Mouse (Mus musculus) granulocyte monocyte progenitor cell, adult 5-6 weeks (primary cell): Measurements from ENCODE around the gene Cyfip2. TPM values are rescaled to one million over a fixed set of nuclear protein-coding genes. Genes with fewer than 3 reads are reported as not detected.

Experiments used
- ATAC-seq: replicated peaks from 2 replicates; pipeline ENCODE4 v1.8.0; 2016; ENCODE audit warnings: mild to moderate bottlenecking, moderate TSS enrichment, inconsistent platforms; ENCODE audit not compliant: poor library complexity, severe bottlenecking
- total RNA-seq, 2 experiments: library from RNA; stranded (forward) in 1 of 2; stranded (reverse) in 1 of 2; fragments of 200-712, 200-1000 nt in 1 of 2; fragments of >200 nt in 1 of 2; fragmentation: Nextera tagmentation in 1 of 2; gene quantifications; 2 replicates each; pipeline ENCODE4 v1.2.3; 2014 to 2017

Gene Cyfip2
- total RNA-seq, 2 experiments from 2014 or later = 55.8 to 106 TPM

DNA sequence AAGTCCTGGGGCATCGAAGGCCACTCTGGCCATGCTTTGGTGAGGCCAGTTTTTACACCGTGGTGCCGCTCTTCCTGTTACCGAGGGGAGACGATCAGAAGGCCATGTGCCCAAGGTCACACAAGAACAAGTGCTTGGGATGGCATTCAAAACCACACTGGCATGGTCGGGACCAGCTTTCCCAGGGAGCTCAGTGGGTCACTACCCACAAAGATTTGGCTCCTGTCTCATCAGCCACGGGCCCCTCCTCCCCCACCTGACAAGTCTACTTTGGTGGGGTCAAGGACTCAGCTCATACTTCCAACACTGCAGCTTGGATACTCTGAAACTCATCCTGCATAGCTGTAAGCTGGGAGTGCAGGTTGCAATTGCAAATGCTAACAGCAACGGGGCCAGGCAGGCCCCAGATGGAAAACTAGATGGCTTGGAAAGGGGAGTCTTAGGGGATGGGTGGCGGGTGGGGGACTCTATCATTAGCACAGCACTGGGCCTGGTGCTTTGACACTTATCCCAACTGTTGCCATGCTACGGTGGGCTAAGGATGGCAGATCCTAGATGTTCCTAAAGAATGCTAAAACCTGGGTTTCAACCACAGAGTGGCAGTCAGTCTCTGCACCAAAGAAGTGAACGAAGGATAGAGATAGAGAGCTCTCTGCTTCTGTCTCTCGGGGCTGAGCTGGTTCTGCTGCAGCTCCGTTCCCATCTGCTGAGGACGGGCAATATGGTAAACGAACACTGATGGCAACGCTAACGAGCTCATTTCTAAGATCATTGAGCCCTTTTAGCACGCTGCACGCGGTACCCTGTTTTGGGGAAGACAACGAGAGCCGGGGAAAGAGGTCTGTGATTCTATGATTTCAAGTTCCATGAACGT is 67.7 kb downstream of the Cyfip2 start:
- no peak for ATAC-seq

GRCm38 (mm10) chr11:46241985-46242384 is 70.7 kb downstream of the Cyfip2 start:
- ATAC-seq = no peak

- ATAC-seq = no peak
Measured at GRCm38 (mm10) chr11:46241150-46241673, 71.4 kb downstream of the Cyfip2 start.

DNA sequence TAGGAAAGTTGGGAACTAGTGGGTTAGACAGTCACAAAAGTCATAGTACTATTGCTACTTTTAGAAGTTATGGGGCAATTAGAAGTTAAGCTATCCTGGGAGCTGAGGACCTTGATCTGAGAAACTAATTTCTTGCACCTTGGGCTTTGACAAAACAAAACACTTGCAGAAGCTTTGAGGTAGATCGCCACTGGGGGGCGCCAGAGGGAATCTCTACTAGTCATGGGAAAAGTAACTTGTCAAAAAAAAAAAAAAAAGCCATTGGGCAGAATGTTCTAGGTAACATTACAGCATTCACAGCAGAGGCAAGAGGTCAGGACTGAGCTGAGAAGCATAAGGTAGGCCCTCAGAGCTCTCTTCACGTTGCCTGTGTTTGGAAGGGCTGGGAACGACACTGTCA is 75.7 kb downstream of the Cyfip2 start:
- peak; percentile 35; the same call in 1 of the 2 replicates for ATAC-seq

- ATAC-seq = no peak
Measured at GRCm38 (mm10) chr11:46235334-46235733, 77.3 kb downstream of the Cyfip2 start, which contains the start of gene Fndc9. Gene Fndc9 (plus strand): TSS chr11:46235531.

GRCm38 (mm10) chr11:46233966-46234365 is 78.7 kb downstream of the Cyfip2 start:
- no peak for ATAC-seq

- ATAC-seq = no peak
Measured at GRCm38 (mm10) chr11:46232803-46233202, 79.9 kb downstream of the Cyfip2 start.

GRCm38 (mm10) chr11:46230184-46230583 is 82.5 kb downstream of the Cyfip2 start:
- ATAC-seq = no peak

- ATAC-seq = no peak
Measured at GRCm38 (mm10) chr11:46225345-46225744, 87.3 kb downstream of the Cyfip2 start.

DNA sequence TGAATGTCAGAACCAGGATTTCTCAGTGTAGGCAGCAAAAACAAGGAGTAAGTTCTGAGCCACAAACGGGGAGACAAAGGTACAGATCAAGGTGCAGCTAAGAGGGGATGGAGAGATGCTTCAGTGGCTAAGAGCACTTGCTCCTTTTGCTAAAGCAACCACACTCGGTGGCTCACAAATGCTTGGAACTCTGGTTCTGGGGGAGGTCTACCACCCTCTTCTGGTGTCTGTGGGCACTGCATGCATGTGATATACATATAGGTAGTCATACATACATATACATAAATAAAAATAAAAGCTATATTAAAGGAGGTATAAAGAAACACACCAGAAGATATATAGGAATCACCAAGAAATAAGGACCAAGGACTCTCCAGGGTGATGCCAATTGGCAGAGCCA is 89.1 kb downstream of the Cyfip2 start:
- ATAC-seq = no peak

DNA sequence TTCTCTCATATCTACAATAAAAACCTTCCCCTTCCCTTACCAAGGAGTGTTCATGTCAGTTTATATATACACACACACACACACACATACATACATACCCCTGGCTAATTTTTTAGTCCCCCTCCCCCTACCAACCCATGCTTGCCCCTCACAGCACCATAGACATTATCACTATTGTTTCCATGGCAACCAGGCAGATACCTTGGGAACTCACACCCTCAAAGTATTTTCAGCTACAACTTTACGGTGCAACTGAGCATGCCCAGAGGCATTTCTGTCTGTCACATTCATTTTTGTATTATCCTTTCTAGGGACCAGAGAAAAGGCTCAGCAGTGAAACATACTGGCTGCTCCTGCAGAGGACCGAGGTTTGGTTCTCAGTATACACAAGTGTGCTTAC is 92.4 kb downstream of the Cyfip2 start:
- no peak for ATAC-seq

DNA sequence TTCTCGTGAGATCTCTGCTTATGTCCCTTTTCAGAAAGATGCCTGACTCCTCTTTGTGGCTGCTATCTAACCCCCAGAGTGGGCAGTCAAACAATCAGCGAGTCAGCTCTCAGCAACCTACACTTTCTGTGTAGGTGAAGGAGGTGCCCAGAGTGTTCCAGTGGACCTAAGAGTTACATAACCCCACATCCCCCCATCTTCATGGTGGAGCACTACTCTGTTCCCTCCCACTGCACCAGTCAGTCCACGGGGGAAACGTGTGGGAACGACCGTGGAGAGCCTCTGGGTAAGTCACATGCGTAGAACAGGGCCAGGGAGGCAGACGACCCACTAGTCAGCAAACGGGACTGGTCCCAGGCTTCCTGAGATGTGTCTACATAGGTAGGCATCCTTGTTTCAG is 93.3 kb downstream of the Cyfip2 start:
- ATAC-seq = no peak

GRCm38 (mm10) chr11:46218584-46218983 is 94.1 kb downstream of the Cyfip2 start:
- ATAC-seq = no peak

- no peak for ATAC-seq
Measured at GRCm38 (mm10) chr11:46217686-46218085, 95.0 kb downstream of the Cyfip2 start.

DNA sequence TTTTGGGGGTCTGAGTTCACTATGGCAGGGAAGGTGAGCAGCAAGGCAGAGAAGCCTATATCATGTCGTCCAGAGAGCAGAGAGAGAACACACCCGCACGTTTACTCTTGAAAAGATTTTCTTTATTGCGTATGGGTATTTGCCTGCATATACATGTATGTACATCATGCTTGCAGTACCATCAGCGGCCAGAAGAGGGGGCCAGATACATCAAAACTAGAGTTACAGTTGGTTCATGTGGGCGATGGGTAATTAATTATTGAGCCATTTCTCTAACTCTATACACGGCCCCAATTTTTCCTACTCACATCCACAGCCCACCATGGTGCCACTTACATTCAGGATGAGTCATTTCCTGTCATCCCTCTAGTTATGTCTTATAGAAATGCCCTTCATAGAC is 96.0 kb downstream of the Cyfip2 start:
- ATAC-seq = peak; percentile 48

DNA sequence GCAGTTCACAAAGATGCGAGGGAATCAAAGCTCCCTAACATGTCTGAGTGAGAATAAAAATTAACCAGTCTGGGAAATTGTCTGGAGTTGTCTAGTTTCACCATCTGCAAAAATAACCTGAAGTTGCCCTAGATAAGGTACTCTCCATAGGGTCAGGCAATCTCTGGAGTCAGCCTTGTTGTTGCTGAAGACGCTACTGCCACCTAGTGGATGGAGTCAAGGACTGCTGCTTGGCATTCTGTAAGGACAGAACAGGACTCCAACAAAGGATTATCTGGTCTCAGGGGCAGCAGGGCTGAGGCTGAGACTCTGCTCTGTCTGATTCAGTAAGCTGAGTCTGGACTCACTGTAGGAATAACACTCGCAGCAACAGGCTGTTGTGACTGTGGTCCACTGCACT is 97.3 kb downstream of the Cyfip2 start:
- ATAC-seq = peak; percentile 84

GRCm38 (mm10) chr11:46214368-46215230 is 98.1 kb downstream of the Cyfip2 start:
- ATAC-seq = no peak

DNA sequence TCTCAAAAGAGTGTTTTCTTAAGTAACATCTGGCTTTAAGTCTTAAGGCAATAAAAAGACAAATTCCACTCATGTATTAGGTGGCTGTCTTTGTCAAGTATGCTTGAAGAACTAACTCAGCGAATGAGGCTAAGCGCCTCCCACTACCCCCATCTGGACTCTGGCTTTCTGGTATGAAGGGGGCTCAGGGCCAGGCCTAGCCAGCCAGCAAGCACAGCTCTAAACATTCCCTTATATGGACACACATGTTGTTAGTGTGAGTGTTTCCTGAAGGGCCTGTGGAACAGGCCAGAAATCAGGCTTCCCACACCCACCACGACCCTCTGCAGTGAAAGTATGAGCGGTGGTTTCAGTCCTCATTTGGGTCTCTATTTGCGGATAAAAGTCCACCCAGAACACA is 98.8 kb downstream of the Cyfip2 start:
- ATAC-seq = no peak

DNA sequence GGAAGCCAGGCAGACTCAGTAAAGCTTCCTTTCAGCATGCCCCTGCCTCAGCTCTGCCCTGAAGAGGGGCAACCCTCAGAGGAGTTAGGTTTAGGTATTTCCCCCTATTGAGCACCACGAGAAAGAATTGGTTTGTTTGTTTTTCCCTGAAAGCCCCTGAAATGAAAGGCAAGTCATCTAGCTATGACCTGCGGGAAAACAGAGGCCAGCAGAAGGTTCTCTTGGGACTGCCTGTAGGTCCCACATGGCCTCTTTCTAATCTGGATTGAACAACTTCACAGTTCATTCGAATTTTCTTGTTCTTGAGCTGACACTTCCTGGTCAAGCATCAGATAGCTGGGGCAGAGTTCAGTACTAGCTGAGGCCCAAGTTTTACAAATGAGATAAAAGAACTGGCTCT is 100.8 kb downstream of the Cyfip2 start:
- no peak for ATAC-seq

- ATAC-seq = no peak
Measured at GRCm38 (mm10) chr11:46209884-46210283, 102.8 kb downstream of the Cyfip2 start.
